Mouse (Mus musculus) kidney, postnatal 25 days (tissue): Measurements from ENCODE around the gene Gm17359.

Source experiments
- DNase-seq, 2 experiments: peaks; one replicate each; pipeline ENCODE4 v3.0.0; 2021; ENCODE audit warnings: mixed read lengths in 2 of 2

Gene Gm17359

GRCm38 (mm10) chr3:79484286-79485063 lies 148.0 kb downstream of the Gm17359 start:
- DNase-seq, result peak in 1 of 2 experiments; percentile 23

- DNase-seq, result no peak
These were observed 151.6 kb downstream of the Gm17359 start for GRCm38 (mm10) chr3:79488025-79488424.

GRCm38 (mm10) chr3:79490102-79490501 lies 153.6 kb downstream of the Gm17359 start:
- DNase-seq, result no peak

- no peak for DNase-seq
These were observed 155.2 kb downstream of the Gm17359 start for GRCm38 (mm10) chr3:79491614-79492013.

- no peak for DNase-seq
These were observed 156.6 kb downstream of the Gm17359 start for GRCm38 (mm10) chr3:79493064-79493463.

GRCm38 (mm10) chr3:79494028-79494427 lies 157.6 kb downstream of the Gm17359 start:
- DNase-seq, result no peak

GRCm38 (mm10) chr3:79495151-79495550 lies 158.7 kb downstream of the Gm17359 start:
- no peak for DNase-seq

- DNase-seq, result no peak
These were observed 160.2 kb downstream of the Gm17359 start for GRCm38 (mm10) chr3:79496668-79497067.

GRCm38 (mm10) chr3:79500279-79500678 lies 163.8 kb downstream of the Gm17359 start:
- DNase-seq, result peak; percentile 46 to 64

- DNase-seq, result no peak
These were observed 164.8 kb downstream of the Gm17359 start for GRCm38 (mm10) chr3:79501166-79501728.
